Mouse (Mus musculus) stomach, postnatal 0 days (tissue): ENCODE measurements around the gene Dbn1.

Experiments used
- CTCF ChIP-seq: IDR thresholded peaks from 2 replicates; pipeline ENCODE4 v1.5.1; 2016; ENCODE audit warnings: antibody characterized with exemption, low read depth, mild to moderate bottlenecking, moderate library complexity
- EP300 ChIP-seq: optimal IDR thresholded peaks from 2 replicates; pipeline ENCODE3; 2016; ENCODE audit warnings: antibody characterized with exemption

DNA sequence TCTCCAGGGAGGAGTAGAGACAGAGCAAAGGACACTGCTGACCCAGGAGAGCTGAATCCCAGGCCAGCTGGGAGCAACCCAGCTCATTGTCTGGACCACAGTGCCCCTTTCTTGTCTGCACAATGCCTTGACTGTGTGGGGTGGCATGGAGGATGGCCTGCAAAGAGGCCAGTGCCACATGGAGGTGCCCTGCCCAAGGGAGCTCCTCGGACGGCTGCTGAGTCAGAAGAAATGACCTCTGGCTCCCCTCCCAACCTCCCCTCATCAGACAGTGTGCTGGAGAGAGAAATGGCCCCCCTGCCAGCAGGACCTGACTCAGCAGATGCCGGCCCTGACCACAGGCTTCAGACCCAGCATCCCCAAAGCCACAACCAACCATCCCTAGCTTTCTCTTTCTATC is 22.7 kb downstream of the Dbn1 start:
- TF ChIP-seq CTCF = no peak
- TF ChIP-seq EP300 = no peak
